Mouse (Mus musculus) G1E (cell line): ENCODE measurements around the gene Zmiz2. TPM values are rescaled to one million over a fixed set of nuclear protein-coding genes. Genes with fewer than 3 reads are reported as not detected.
"Not testable (repeated sequence)": the region's sequence is repeated elsewhere in the genome, so short reads cannot be mapped to it uniquely, and the experiment has no call there.

ENCODE experiments used
- ATAC-seq: 2 replicates; pipeline ENCODE4 v1.8.0; 2016; ENCODE audit warnings: mild to moderate bottlenecking; ENCODE audit not compliant: insufficient number of reproducible peaks, poor library complexity, low FRiP score, severe bottlenecking; ENCODE audit errors: extremely low read depth
- DNase-seq: peaks from one replicate; pipeline ENCODE4 v3.0.0; 2012; ENCODE audit warnings: low spot score
- H3K27me3 ChIP-seq: 2 replicates; pipeline ENCODE4 v1.6.1; 2012; ENCODE audit warnings: mild to moderate bottlenecking, low read length, inconsistent platforms; ENCODE audit not compliant: insufficient read depth
- H3K36me3 ChIP-seq: replicated peaks from 2 replicates; pipeline ENCODE3; 2012; ENCODE audit warnings: mild to moderate bottlenecking, inconsistent platforms
- H3K4me1 ChIP-seq: 2 replicates; pipeline ENCODE4 v1.6.1; 2012; ENCODE audit warnings: low read depth, low read length, inconsistent platforms, mixed read lengths; ENCODE audit not compliant: insufficient read depth
- H3K4me3 ChIP-seq: 2 replicates; pipeline ENCODE4 v1.5.1; 2012; ENCODE audit warnings: low read depth, mild to moderate bottlenecking, inconsistent platforms, low read length, moderate library complexity, mixed read lengths
- H3K9me3 ChIP-seq: replicated peaks from 2 replicates; pipeline ENCODE4 v1.6.1; 2012; ENCODE audit warnings: inconsistent platforms
- CTCF ChIP-seq: IDR thresholded peaks from 2 replicates; pipeline ENCODE4 v1.5.1; 2012; ENCODE audit warnings: low read depth, low read length, inconsistent platforms, mixed read lengths
- GATA1 ChIP-seq: IDR thresholded peaks from 2 replicates; pipeline ENCODE4 v1.6.1; 2012; ENCODE audit warnings: borderline replicate concordance, low read length, inconsistent platforms, mixed read lengths
- GATA2 ChIP-seq: IDR thresholded peaks from 2 replicates; pipeline ENCODE4 v1.6.1; 2012; ENCODE audit warnings: low read depth, low read length, inconsistent platforms, borderline replicate concordance
- POLR2AphosphoS5 ChIP-seq: IDR thresholded peaks from 2 replicates; pipeline ENCODE4 v1.6.1; 2012; ENCODE audit warnings: low read depth, low read length, inconsistent platforms; ENCODE audit not compliant: insufficient replicate concordance
- TAL1 ChIP-seq: conservative IDR thresholded peaks from 2 replicates; pipeline ENCODE4 v1.6.1; 2012; ENCODE audit warnings: low read depth, low read length, inconsistent platforms, mixed read lengths
- polyA plus RNA-seq: library from polyadenylated mRNA; stranded (reverse); fragments of >175 nt; gene quantifications from 2 replicates; pipeline ENCODE4 v1.2.3, GENCODE M21; 2012
- total RNA-seq, 2 experiments: library from RNA; stranded (forward) in 1 of 2; stranded (reverse) in 1 of 2; fragments of 200-1000 nt in 1 of 2; fragments of >200 nt in 1 of 2; fragmentation: Nextera tagmentation in 1 of 2; gene quantifications; 2 replicates each; pipeline ENCODE4 v1.2.3; 2014 to 2017

Zmiz2 gene
- total and polyA plus RNA-seq, 3 experiments, result 7.1 to 245 (median 63.4) TPM

DNA sequence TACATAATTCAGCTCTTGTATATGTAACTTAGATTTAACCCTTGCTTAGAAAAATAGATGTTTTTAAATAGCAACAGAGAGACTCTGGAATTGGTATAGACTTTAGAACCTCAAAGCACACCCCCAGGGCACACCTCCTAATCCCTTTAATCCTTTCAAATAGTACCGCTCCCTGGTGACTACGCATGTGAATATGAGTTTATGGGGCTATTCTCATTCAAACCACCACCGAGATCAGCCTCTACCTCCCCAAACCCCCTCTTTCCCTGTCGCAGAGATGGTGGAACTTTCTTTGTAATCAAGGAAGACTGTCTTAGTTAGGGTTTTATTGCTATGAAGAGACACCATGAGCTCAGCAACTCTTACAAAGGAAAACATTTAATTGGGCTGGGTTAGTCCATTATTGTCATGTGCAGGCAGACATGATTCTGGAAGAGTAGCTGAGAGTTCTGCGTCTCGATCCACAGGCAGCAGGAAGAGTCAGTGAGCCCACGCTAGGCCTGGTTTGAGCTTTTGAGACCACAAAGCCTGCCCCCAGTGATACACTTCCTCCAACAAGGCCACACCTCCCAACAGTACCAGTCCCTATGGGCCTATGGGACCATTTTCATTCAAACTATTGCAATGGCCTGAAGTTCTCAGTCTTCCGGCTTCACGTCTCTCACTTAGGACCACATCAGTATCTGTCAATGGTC, 24.1 kb upstream of the Zmiz2 start:
- Histone ChIP-seq H3K4me3 (no peak overlapping the region), H3K9me3 (no peaks in the 10 kb centered on the region), H3K27me3 (peaks cover 5% of the 10 kb centered on the region; the same call in 1 of the 2 replicates), H3K4me1 (peaks cover 13% of the 10 kb centered on the region), H3K36me3 (no peaks in the 10 kb centered on the region)
- DNase-seq, result no peak
- TF ChIP-seq GATA1 (no peak), GATA2 (no peak), CTCF (no peak), POLR2AphosphoS5 (no peak), TAL1 (no peak)
- no peak for ATAC-seq

DNA sequence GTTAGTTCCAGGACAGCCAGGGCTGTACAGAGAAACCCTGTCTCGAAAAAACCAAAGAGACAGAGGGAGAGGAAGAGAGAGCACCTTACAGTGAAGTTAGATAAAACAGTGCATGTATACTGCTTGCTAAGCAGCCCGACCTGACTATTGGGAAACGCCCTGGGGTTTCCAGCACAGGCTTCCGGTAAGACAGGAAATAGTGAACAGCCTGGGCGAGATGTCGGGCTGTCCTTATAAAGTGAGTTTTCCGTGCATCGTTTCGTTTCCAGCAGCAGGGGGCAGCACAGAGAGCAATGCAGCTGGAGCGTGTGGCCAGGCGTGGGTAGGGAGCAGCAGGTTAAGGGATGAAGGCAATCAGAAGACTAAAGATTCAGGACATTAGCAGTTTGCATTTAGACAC, 23.0 kb upstream of the Zmiz2 start:
- peaks cover 5% of the 10 kb centered on the region; the same call in 1 of the 2 replicates for H3K27me3 ChIP-seq
- peak; percentile 72 for DNase-seq
- peak overlapping the region; percentile 42; the same call in 1 of the 2 replicates for H3K4me3 ChIP-seq
- peak; percentile 70 for ATAC-seq
- H3K36me3 ChIP-seq, result no peaks in the 10 kb centered on the region
- peaks cover 13% of the 10 kb centered on the region for H3K4me1 ChIP-seq
- no peaks in the 10 kb centered on the region for H3K9me3 ChIP-seq
- TF ChIP-seq GATA2 (no peak), GATA1 (no peak), TAL1 (no peak), CTCF (peak; percentile 35; the same call in 1 of the 2 replicates), POLR2AphosphoS5 (no peak)

DNA sequence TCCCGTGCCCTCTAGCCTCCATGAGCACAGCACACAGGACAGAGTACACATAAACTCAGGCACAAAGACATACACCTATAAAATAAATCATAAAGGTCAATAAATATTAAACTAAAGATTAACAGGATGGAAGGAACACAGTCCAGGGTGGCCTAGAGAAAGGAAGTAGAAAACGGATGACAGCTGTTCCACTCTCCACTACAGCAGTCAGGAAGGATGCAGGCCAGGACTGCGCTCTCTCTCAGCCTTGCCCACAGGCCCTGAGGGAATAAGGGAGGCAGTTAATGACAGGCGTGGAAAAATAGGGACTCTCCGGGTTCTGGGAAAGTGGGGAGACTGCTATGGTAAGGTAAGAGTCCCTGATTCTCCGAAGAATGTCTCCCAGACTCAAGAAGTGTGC, 22.4 kb upstream of the Zmiz2 start:
- Histone ChIP-seq H3K9me3 (no peaks in the 10 kb centered on the region), H3K4me1 (peaks cover 13% of the 10 kb centered on the region), H3K27me3 (peaks cover 5% of the 10 kb centered on the region; the same call in 1 of the 2 replicates), H3K4me3 (peak overlapping the region; percentile 42; the same call in 1 of the 2 replicates), H3K36me3 (no peaks in the 10 kb centered on the region)
- no peak for TF ChIP-seq TAL1
- TF ChIP-seq GATA2, result no peak
- TF ChIP-seq POLR2AphosphoS5, result no peak
- DNase-seq (no peak), ATAC-seq (no peak)

DNA sequence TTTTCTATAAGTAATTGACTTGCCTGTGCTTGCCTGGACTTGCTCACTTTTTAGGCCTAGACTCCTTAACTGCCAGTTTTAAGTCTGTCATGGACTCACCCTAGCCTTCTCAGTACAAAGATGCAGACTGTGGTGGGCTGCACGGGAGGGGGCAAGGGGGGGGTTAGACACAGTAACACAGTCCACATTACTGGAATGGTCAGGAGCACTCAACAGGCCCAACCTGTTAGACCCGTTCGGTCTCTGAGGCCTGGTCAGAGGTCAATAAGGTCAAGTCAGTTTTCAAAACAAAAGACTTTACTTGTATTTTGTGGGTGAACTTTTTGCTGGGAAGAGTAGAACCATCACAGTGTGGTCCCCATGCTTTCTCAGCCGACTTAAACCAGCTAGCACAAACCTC, 21.7 kb upstream of the Zmiz2 start:
- TF ChIP-seq GATA2, result no peak
- no peak for TF ChIP-seq POLR2AphosphoS5
- no peak for TF ChIP-seq GATA1
- TF ChIP-seq CTCF, result no peak
- no peak for ATAC-seq
- H3K4me3 ChIP-seq, result no peak overlapping the region
- H3K4me1 ChIP-seq, result peaks cover 13% of the 10 kb centered on the region
- DNase-seq, result no peak
- H3K9me3 ChIP-seq, result no peaks in the 10 kb centered on the region
- H3K36me3 ChIP-seq, result no peaks in the 10 kb centered on the region
- peaks cover 5% of the 10 kb centered on the region; the same call in 1 of the 2 replicates for H3K27me3 ChIP-seq

DNA sequence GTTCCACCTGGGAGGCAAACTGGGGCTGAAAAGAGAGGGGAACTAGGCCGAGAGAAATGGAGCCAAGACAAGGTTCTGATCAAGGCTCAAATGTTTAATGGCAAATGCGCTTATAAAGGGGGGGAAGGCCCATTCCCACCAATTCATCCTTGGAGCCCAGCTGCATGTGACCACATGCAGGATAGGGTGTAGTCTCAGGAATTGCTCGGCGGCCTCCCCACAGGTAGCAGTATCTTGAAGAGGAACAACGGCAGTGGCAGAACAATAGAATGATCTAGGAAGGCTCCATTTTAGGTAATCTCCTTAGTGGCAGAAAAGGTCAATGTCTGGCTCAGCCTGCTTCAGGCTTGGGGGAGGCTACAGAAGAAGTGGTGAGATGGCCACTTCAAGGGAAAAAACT, 20.9 kb upstream of the Zmiz2 start:
- H3K9me3 ChIP-seq, ATAC-seq, H3K27me3 ChIP-seq, H3K4me3 ChIP-seq, DNase-seq, H3K36me3 ChIP-seq: not testable (repeated sequence)
- H3K4me1 ChIP-seq, result peaks cover 13% of the 10 kb centered on the region

DNA sequence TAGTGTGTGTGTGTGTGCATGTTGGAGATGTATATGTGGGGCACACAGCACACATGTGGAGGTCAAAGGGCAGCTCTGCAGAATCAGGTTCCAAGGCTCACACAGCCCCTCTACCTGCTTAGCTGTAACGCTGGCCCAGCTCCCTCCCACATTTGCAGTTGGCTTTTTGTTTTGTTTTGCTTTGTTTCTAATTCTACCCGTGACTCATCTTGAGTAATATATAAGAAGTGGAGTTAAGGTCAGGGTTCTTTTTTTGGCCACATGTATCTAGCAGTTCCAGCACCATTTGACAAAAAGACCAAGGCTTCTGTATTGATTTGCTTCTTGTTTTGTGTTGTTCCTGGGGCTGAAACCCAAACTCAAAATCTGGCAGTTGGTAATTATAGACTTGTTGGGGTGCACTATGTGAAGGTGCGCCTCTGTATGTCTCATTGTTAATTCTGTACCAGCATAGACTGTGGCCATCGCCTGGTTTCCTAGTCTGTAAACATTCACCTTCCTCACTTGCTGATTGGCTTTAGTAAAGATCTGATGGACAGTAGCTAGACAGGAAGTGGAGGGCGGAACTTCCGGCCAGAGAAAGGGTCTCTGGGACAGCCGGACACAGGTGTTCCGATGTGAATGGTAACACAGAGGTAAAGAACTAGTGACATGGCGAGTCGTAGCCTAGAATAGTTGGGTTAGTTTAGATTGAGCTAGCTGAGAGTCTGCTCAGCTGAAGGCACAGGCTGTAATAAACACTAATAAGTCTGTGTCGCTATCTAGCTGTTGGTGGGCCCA, 17.3 kb upstream of the Zmiz2 start:
- TF ChIP-seq GATA2, result no peak
- no peak for TF ChIP-seq GATA1
- TF ChIP-seq POLR2AphosphoS5, result no peak
- no peak for TF ChIP-seq CTCF
- no peak for TF ChIP-seq TAL1
- Histone ChIP-seq H3K36me3 (no peaks in the 10 kb centered on the region), H3K9me3 (no peaks in the 10 kb centered on the region), H3K27me3 (peaks cover 6% of the 10 kb centered on the region), H3K4me1 (peaks cover 7% of the 10 kb centered on the region), H3K4me3 (no peak overlapping the region)
- DNase-seq (no peak), ATAC-seq (no peak)

DNA sequence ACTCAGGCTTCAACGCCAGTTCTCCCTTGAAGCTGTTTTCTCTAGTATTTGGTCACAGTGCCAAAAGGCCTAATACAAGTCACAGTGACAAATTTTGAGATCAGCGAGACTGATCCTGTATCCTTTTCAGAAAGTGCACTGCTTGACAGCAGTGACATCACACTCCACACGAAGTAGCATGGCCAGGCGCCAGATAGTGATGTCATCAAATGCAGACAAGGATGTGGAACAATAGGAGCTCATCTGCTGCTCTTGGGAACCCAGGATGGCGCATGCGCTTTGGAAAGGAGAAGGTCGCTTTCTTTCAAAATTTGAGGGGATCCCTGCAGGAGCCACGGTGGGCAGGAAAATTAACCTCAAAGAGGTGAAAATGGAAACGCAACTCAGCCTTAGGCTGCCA, 16.1 kb upstream of the Zmiz2 start:
- H3K4me3 ChIP-seq, result no peak overlapping the region
- no peak for TF ChIP-seq TAL1
- TF ChIP-seq CTCF, result no peak
- TF ChIP-seq POLR2AphosphoS5, result no peak
- no peak for TF ChIP-seq GATA1
- no peak for TF ChIP-seq GATA2
- no peak for DNase-seq
- no peak for ATAC-seq
- H3K27me3 ChIP-seq, result peaks cover 11% of the 10 kb centered on the region
- no peaks in the 10 kb centered on the region for H3K9me3 ChIP-seq
- no peaks in the 10 kb centered on the region for H3K36me3 ChIP-seq
- peaks cover 12% of the 10 kb centered on the region for H3K4me1 ChIP-seq
